Mouse (Mus musculus) kidney, adult 2 months (tissue): ENCODE results near the gene Prr12.

ENCODE experiments used
- CTCF ChIP-seq: fragments of 200-500 bp; conservative IDR thresholded peaks from 2 replicates; pipeline ENCODE4 v1.5.1; 2011; ENCODE audit warnings: low read depth, mild to moderate bottlenecking, control low read depth, low read length, moderate library complexity, mixed read lengths; ENCODE audit not compliant: insufficient read depth, insufficient read length
- POLR2A ChIP-seq: fragments of 200-500 bp; IDR thresholded peaks from one replicate; pipeline ENCODE4 v1.6.1; 2011; ENCODE audit warnings: low read depth, low read length, control low read depth

GRCm38 (mm10) chr7:45024281-45025248 is 28.1 kb downstream of the Prr12 start:
- no peak for TF ChIP-seq CTCF
- TF ChIP-seq POLR2A = no peak
